Mouse (Mus musculus) cortical plate, adult 2 months (tissue): Measurements from ENCODE around the gene Sema4g.

ENCODE experiments used
- CTCF ChIP-seq: fragments of 200-500 bp; IDR thresholded peaks from 2 replicates; pipeline ENCODE4 v1.5.1; 2011; ENCODE audit warnings: mild to moderate bottlenecking, control low read depth, low read length; ENCODE audit not compliant: insufficient read depth; ENCODE audit errors: extremely low read depth
- POLR2A ChIP-seq: fragments of 200-500 bp; IDR thresholded peaks from 2 replicates; pipeline ENCODE4 v1.6.1; 2011; ENCODE audit warnings: mild to moderate bottlenecking, low read length, control low read depth; ENCODE audit not compliant: insufficient read depth; ENCODE audit errors: extremely low read depth

DNA sequence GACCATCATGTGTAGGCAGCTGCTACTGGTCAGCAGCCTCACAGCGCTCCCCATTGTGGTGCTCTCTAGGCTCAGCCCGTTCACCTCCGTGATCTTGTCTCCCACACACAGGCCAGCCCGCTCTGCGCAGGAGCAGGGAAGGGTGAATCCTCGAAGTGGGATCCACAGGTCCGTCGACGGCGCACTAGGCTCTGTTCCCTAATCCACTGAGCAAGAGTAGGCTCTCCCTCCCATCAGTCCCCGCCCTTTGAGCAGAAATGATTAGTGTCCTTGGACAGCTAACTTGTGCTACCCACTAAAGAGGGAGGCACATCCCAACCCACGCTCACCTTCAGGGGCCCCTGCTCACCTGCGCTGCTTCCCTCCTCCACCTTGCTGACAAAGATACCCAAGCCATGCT is 51.3 kb downstream of the Sema4g start:
- TF ChIP-seq CTCF (no peak), POLR2A (no peak)
